Mouse (Mus musculus) liver, embryonic 11.5 days (tissue): ENCODE data around the gene Bmyc. TPM values are rescaled to one million over a fixed set of nuclear protein-coding genes. Genes with fewer than 3 reads are reported as not detected.
"Not testable (repeated sequence)": the region's sequence is repeated elsewhere in the genome, so short reads cannot be mapped to it uniquely, and the experiment has no call there.

ENCODE experiments used
- ATAC-seq: fragments of 200-750 bp; cut with Nextera tagmentation; replicated peaks from 2 replicates; pipeline ENCODE4 v1.8.0; 2017; ENCODE audit warnings: moderate number of reproducible peaks, mild to moderate bottlenecking, moderate TSS enrichment, moderate library complexity; ENCODE audit not compliant: low FRiP score
- DNase-seq: peaks from one replicate; pipeline ENCODE4 v3.0.0-alpha.2; 2017; ENCODE audit warnings: low spot score
- H3K27ac ChIP-seq: fragments of 300-500 bp; sonication (generic); 2 replicates; pipeline ENCODE4 v1.5.1; 2014; ENCODE audit warnings: mild to moderate bottlenecking, low read depth, low read length, control low read depth
- H3K27me3 ChIP-seq: fragments of 300-500 bp; sonication (generic); replicated peaks from 2 replicates; pipeline ENCODE4 v1.6.1; 2014; ENCODE audit warnings: low read length, mixed read lengths; ENCODE audit not compliant: control insufficient read depth, insufficient read depth
- H3K36me3 ChIP-seq: fragments of 300-500 bp; sonication (generic); 2 replicates; pipeline ENCODE4 v1.6.1; 2014; ENCODE audit warnings: mild to moderate bottlenecking, low read length, moderate library complexity, mixed read lengths; ENCODE audit not compliant: control insufficient read depth, insufficient read depth
- H3K4me1 ChIP-seq: fragments of 300-500 bp; sonication (generic); replicated peaks from 2 replicates; pipeline ENCODE4 v1.6.1; 2014; ENCODE audit warnings: low read length, mixed read lengths; ENCODE audit not compliant: control insufficient read depth, insufficient read depth
- H3K4me2 ChIP-seq: fragments of 300-500 bp; sonication (generic); 2 replicates; pipeline ENCODE4 v1.6.1; 2014; ENCODE audit warnings: mild to moderate bottlenecking, control low read depth, moderate library complexity
- H3K4me3 ChIP-seq: fragments of 300-500 bp; sonication (generic); 2 replicates; pipeline ENCODE4 v1.5.1; 2014; ENCODE audit warnings: low read depth, low read length, control low read depth
- H3K9ac ChIP-seq: fragments of 300-500 bp; sonication (generic); 2 replicates; pipeline ENCODE4 v1.6.1; 2014; ENCODE audit warnings: low read depth, low read length, control low read depth
- H3K9me3 ChIP-seq: fragments of 300-500 bp; sonication (generic); 2 replicates; pipeline ENCODE4 v1.6.1; 2016; ENCODE audit warnings: low read length, inconsistent platforms, mixed read lengths; ENCODE audit not compliant: control insufficient read depth
- WGBS: fragments of 180-500 bp; shearing (Covaris S2); extraction: QIAGEN DNeasy Blood & Tissue Kit; methylation state at CpG from one replicate; pipeline ENCODE4 v1.1.7; 2014; 5-methylcytosine and 5-hydroxymethylcytosine counted together
- polyA plus RNA-seq: library from polyadenylated mRNA; unstranded; fragments of >200 nt; fragmentation: Nextera tagmentation; extraction: Ambion mirVana; gene quantifications from 2 replicates; pipeline ENCODE4 v1.2.1, GENCODE M21; 2014

The Bmyc gene
- polyA plus RNA-seq, 1 experiment from 2014 or later = 37.8 TPM

GRCm38 (mm10) chr2:25703706-25704105, 2.8 kb upstream of the Bmyc start:
- no peaks in the 10 kb centered on the region for H3K9me3 ChIP-seq
- no peak overlapping the region for H3K4me2 ChIP-seq
- no peaks in the 10 kb centered on the region for H3K4me1 ChIP-seq
- ATAC-seq (no peak), DNase-seq (no peak)
- H3K9ac ChIP-seq = no peak overlapping the region
- WGBS = 79% methylated on average over 4 of the region's 4 CpGs
- no peaks in the 10 kb centered on the region for H3K36me3 ChIP-seq
- no peak overlapping the region for H3K27ac ChIP-seq
- no peak overlapping the region for H3K4me3 ChIP-seq
- no peaks in the 10 kb centered on the region; the same call in 1 of the 2 replicates for H3K27me3 ChIP-seq

GRCm38 (mm10) chr2:25708121-25708520, 1.6 kb downstream of the Bmyc start:
- H3K9me3 ChIP-seq = no peaks in the 10 kb centered on the region
- no peak overlapping the region for H3K4me2 ChIP-seq
- H3K9ac ChIP-seq = no peak overlapping the region
- H3K4me3 ChIP-seq = no peak overlapping the region
- 63% methylated on average over 2 of the region's 2 CpGs for WGBS
- DNase-seq (no peak), ATAC-seq (no peak)
- no peaks in the 10 kb centered on the region for H3K4me1 ChIP-seq
- H3K36me3 ChIP-seq = no peaks in the 10 kb centered on the region
- H3K27me3 ChIP-seq = no peaks in the 10 kb centered on the region; the same call in 1 of the 2 replicates
- no peak overlapping the region for H3K27ac ChIP-seq

- not testable (repeated sequence) for H3K4me1 ChIP-seq, DNase-seq, H3K27ac ChIP-seq, ATAC-seq, H3K36me3 ChIP-seq, H3K4me2 ChIP-seq, H3K9ac ChIP-seq, H3K4me3 ChIP-seq, H3K9me3 ChIP-seq, H3K27me3 ChIP-seq
- 95% methylated on average over 1 of the region's 1 CpGs for WGBS
Observed at GRCm38 (mm10) chr2:25709056-25709455, 2.5 kb downstream of the Bmyc start.

GRCm38 (mm10) chr2:25709791-25710190, 3.3 kb downstream of the Bmyc start:
- H3K27me3 ChIP-seq, ATAC-seq, H3K4me1 ChIP-seq, H3K9me3 ChIP-seq, H3K36me3 ChIP-seq, H3K4me3 ChIP-seq, H3K4me2 ChIP-seq, H3K9ac ChIP-seq, DNase-seq, H3K27ac ChIP-seq: not testable (repeated sequence)
- 61% methylated on average over 2 of the region's 2 CpGs for WGBS

- not testable (repeated sequence) for H3K27ac ChIP-seq, H3K36me3 ChIP-seq, H3K4me2 ChIP-seq, H3K4me3 ChIP-seq, DNase-seq, H3K9me3 ChIP-seq, H3K4me1 ChIP-seq, H3K9ac ChIP-seq, ATAC-seq, H3K27me3 ChIP-seq
- WGBS = 34% methylated on average over 3 of the region's 3 CpGs
Observed at GRCm38 (mm10) chr2:25711641-25712040, 5.1 kb downstream of the Bmyc start.

GRCm38 (mm10) chr2:25717222-25717621, 10.7 kb downstream of the Bmyc start:
- no peaks in the 10 kb centered on the region for H3K27me3 ChIP-seq
- no peak overlapping the region for H3K27ac ChIP-seq
- H3K9me3 ChIP-seq = no peaks in the 10 kb centered on the region
- DNase-seq (no peak), ATAC-seq (no peak)
- no peak overlapping the region for H3K4me2 ChIP-seq
- H3K4me3 ChIP-seq = no peak overlapping the region
- H3K4me1 ChIP-seq = no peaks in the 10 kb centered on the region
- no peak overlapping the region for H3K9ac ChIP-seq
- H3K36me3 ChIP-seq = no peaks in the 10 kb centered on the region

- ATAC-seq (no peak), DNase-seq (no peak)
- Histone ChIP-seq H3K27ac (no peak overlapping the region), H3K27me3 (no peaks in the 10 kb centered on the region), H3K9ac (no peak overlapping the region), H3K4me1 (no peaks in the 10 kb centered on the region), H3K4me2 (no peak overlapping the region), H3K36me3 (no peaks in the 10 kb centered on the region), H3K9me3 (no peaks in the 10 kb centered on the region), H3K4me3 (no peak overlapping the region)
- 59% methylated on average over 2 of the region's 2 CpGs for WGBS
Observed at GRCm38 (mm10) chr2:25733199-25733930, 26.8 kb downstream of the Bmyc start.

- H3K27me3 ChIP-seq, H3K4me1 ChIP-seq, H3K27ac ChIP-seq, H3K4me2 ChIP-seq, H3K9ac ChIP-seq, H3K4me3 ChIP-seq, H3K36me3 ChIP-seq, DNase-seq, H3K9me3 ChIP-seq, ATAC-seq: not testable (repeated sequence)
- WGBS = 69% methylated on average over 3 of the region's 3 CpGs
Observed at GRCm38 (mm10) chr2:25736709-25737108, 30.2 kb downstream of the Bmyc start, which contains the start of gene Obp2b. TSS of gene Obp2b (plus strand) at chr2:25737009.

- no peaks in the 10 kb centered on the region for H3K4me1 ChIP-seq
- H3K4me2 ChIP-seq = no peak overlapping the region
- 78% methylated on average over 1 of the region's 1 CpGs for WGBS
- DNase-seq (no peak), ATAC-seq (no peak)
- no peaks in the 10 kb centered on the region for H3K36me3 ChIP-seq
- no peak overlapping the region for H3K9ac ChIP-seq
- H3K27ac ChIP-seq = no peak overlapping the region
- no peaks in the 10 kb centered on the region for H3K27me3 ChIP-seq
- H3K4me3 ChIP-seq = no peak overlapping the region
- H3K9me3 ChIP-seq = no peaks in the 10 kb centered on the region; the same call in 1 of the 2 replicates
Observed at GRCm38 (mm10) chr2:25741671-25742070, 35.1 kb downstream of the Bmyc start.
